Mouse (Mus musculus) layer of hippocampus, adult 2 months (tissue): ENCODE data around the gene Alkbh3. TPM values are rescaled to one million over a fixed set of nuclear protein-coding genes. Genes with fewer than 3 reads are reported as not detected.
A peak's percentile ranks its signal among the peaks of the same experiment; 100 is the strongest.

ENCODE experiments used
- DNase-seq, 2 experiments: peaks; one replicate each; pipeline ENCODE4 v3.0.0; 2022; ENCODE audit warnings: low spot score in 2 of 2
- H3K27ac ChIP-seq: fragments of 200-600 bp; 2 replicates; pipeline ENCODE4 v1.8.1; 2022
- H3K4me3 ChIP-seq: fragments of 200-600 bp; 2 replicates; pipeline ENCODE4 v1.8.1; 2022; ENCODE audit warnings: mild to moderate bottlenecking
- CTCF ChIP-seq: fragments of 200-600 bp; conservative IDR thresholded peaks from 2 replicates; pipeline ENCODE4 v1.8.1; 2022; ENCODE audit warnings: antibody characterized with exemption, mild to moderate bottlenecking, moderate library complexity
- total RNA-seq, 2 experiments: library from RNA; stranded (reverse); gene quantifications; 2 replicates each; pipeline ENCODE4 v1.2.3; 2021

Gene Alkbh3
- total RNA-seq, 2 experiments from 2014 or later, result 22.7 to 28.1 TPM

DNA sequence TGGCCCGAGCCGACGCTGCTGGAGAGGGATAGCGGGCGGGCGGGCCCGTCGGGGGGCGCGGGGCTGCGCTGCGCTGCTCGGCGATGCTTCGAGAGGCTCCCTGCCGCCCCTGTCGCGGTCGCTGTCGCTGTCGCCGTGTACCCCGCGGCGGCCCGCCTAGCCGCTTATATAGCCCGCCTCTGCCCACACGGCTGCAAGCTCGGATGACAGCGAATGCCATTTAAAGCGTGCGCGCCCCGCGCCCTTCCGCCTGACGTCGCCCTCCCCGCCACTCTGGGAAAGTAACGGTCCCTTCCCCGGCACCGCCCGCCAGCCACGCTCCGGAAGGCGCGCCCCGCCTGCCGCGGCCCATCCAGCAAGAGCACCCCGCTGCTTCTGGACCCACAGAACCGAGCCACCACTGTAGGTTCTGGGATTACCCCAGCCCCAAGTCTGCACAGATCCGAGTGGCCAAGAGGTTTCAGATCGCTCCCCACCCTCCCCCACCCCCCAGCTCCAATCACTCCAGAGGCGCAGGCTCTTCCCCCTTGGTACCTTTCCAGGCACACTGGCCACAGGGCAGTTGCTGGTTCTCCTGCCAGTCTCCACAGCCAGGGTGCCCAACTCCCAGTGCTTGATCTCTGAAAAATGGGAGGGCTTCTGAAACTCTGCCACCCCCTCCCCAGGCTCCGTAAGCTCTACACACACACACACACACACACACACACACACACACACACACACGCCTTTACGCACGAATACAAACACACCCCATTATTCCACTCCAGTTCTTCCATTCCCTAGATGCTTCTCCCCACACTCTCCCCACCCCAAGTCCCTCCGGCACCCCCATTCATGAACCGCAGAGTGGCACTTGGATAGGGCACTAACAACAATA lies 53.5 kb downstream of the Alkbh3 start, which contains the start of gene Gm13889:
Gm13889 (minus strand) TSS at position 294 of the 877 bp plus-strand sequence.
- H3K27ac ChIP-seq, result peak within 1 kb of the TSS; percentile 97
- peak; percentile 87 to 88 for DNase-seq
- H3K4me3 ChIP-seq, result peak within 1 kb of the TSS; percentile 91
- no peak for TF ChIP-seq CTCF

DNA sequence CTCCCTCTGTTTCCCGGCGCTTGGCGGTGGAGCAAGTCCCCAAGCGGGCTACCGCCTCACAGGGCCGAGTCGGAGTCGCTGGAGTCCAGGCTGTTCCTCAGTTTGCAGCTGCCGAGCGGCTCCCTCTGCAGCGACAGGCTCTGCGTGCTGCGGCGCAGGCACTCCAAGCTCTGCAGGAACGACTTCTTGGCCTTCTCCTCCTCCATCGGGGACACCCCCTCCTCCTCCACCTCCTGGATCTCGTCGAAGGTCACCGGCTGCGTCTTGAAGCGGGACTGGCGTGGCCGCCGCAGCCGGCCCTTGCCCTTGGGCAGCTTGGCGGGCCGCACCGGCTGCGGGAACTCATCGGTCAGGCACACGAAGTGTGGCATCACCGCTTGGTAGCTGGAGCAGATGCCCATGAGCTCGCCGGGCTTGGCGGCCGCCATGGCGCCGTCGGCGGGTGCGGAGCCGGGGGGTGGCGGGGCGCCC lies 54.2 kb downstream of the Alkbh3 start:
- Histone ChIP-seq H3K27ac (peak overlapping the region; percentile 97), H3K4me3 (peak overlapping the region; percentile 91)
- DNase-seq, result peak in 1 of 2 experiments; percentile 36
- TF ChIP-seq CTCF, result no peak

DNA sequence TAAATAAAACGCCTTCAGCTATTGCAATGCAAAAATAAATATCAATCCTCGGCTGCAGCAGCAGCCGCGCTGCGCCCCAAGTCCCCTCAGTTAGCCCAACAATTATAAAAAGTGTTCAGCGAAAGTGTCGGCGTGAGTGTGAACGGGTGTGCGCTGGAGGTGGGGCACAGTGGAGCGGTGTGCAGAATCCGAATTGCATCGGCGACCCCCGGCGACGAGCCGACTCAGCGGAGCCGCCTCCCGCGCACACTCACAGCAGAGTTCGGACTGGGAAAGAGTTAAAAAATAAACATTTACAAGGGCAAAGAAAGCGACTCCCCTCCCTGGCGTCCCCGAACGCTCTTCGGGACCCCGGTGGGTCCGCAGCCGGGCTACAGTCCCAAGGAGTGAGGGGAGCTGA lies 54.7 kb downstream of the Alkbh3 start:
- H3K27ac ChIP-seq, result peak overlapping the region; percentile 97
- no peak for TF ChIP-seq CTCF
- DNase-seq, result no peak
- peak overlapping the region; percentile 91 for H3K4me3 ChIP-seq

DNA sequence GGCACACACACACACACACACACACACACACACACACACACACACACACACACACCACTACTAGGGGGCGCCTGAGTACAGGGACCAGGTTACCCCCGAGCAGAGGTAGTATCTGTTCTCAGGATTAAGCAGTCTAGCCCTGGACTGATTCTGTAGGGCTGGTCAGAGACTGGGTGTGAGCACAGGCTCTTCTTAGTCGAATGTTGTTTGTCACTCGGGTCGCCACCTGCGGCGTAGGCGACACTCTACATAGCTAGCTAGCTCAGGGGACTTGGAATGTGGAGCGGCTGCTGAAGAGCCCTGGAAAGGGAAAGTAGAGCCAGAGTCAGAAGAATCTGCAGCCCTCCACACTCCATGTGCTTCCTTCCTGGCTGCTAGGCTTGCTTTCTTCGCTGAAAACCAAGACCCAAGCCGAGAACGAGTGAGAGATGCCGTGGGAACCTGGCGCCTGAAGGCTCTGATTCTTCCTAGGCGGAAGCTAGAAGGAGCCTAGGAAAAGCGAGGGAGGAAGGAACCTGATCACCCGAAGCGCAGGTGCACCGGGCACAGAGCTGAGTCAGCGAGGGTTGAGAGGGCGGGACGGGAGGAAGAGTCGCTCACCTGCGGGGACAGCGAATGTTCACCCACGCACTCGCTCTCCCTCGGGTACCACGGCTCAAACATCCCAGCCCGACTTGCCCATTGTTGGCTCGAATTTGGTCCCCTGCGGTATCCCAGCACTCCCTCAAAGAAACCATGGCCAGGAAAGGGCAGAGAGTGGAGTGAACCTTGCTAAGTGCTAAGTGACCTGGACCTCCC lies 55.6 kb downstream of the Alkbh3 start:
- 0 out of 2 replicates have a peak, but pooled peaks have one; percentile 4 for TF ChIP-seq CTCF
- peak in 1 of 2 experiments; percentile 44 for DNase-seq
- Histone ChIP-seq H3K27ac (peak overlapping the region; percentile 97), H3K4me3 (peak overlapping the region; percentile 91)

DNA sequence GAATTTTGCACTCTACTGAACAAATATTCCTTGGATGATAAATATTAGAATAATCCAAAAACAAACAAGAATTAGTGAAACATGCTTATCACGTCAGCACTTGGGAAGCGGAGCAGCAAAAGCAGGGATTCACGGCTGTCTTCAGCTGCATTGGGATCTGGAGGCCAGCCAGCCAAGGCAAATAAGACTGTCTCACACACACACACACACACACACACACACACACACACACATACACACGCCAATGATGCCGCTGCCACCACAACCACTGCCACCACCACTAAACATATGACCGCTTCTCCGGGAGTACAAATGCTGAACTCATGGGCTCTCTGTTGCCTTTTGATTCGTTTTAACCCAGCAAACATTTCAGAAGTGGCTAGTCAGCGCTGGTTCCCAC lies 56.9 kb downstream of the Alkbh3 start:
- no peak for TF ChIP-seq CTCF

DNA sequence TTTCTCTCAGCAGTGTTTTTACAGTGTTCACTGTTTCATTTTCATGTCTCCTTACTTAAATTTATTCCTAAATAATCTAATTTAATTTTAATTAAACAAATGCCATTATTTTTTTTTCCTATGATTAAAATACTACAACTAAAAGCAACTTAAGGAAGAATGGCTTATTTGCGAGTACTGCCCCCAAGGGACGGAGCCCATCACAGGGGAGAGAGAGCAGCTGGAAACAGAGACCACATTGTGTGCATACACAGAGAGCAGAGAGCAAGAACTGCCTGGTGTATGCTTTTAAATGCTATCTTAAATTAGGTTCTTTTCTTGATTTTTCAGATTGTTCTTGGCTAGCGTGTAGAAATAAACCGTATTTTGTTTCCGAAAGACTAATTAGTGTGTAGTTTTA lies 63.6 kb downstream of the Alkbh3 start:
- DNase-seq, result no peak
- Histone ChIP-seq H3K27ac (no peak overlapping the region), H3K4me3 (no peak overlapping the region)
- 0 out of 2 replicates have a peak, but pooled peaks have one; percentile 4 for TF ChIP-seq CTCF

More for the DNA sequence above, 56.9 kb downstream of the Alkbh3 start:
- no peak for DNase-seq
- Histone ChIP-seq H3K4me3 (no peak overlapping the region), H3K27ac (peak overlapping the region; percentile 74; the same call in 1 of the 2 replicates)

DNA sequence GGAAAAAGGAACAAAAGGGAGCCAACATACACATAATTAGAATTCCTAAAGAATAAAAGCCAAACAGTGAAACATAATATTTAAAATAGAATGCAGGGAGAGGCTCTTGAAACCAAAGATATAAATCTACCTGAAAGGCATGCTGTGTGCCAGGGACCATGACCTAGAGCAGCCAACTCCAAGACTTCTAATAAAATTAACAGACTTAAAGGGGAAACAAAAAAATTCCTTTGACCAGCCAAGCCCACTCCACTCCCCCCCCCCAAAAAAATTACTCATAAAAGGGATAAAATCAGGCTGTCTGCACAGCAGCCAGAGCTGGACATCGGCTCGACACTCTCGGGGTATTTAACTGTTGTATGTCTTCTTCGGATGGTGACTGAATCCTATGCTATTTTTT lies 65.8 kb downstream of the Alkbh3 start:
- Histone ChIP-seq H3K27ac (no peak overlapping the region), H3K4me3 (no peak overlapping the region)
- DNase-seq, result no peak
- no peak for TF ChIP-seq CTCF

DNA sequence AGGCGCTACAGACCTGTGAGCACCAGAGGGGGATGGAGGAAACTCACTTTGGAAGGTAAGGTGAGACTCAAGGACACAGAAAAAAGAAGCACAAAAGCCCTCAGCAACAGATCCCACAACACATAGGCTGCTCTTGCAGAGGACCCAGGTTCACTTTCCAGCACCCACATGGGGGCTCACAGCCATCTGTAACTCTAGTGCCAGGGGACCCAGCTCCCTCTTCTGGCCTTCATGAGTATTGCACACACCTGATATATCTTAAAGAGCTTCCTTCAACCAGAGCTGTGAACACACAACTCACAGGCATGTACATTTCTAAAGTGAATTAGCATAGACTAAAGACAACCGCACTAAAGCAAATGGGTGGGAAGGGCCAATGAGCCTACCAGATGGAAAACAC lies 66.5 kb downstream of the Alkbh3 start:
- peak; percentile 61 for TF ChIP-seq CTCF
- DNase-seq, result no peak
- Histone ChIP-seq H3K4me3 (no peak overlapping the region), H3K27ac (no peak overlapping the region)

DNA sequence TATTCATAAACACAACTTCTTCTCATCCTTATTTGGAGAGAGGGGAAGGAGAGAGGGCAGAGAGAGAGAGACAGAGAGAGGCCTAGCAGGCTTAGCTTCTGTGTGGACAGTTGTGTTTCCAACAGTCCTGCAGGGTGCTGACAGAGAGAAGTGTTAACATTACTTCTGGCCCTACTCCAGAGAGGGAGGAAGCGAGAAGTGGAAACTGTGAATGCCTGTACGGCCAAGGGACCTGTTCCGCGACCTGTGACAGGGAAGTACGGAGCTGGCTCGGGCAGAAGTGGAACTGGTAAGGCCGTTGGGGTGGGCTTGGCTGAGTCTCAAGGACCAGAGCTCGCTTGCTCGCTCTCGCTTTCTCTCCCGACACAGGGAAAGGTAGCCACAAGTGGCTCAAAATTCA lies 68.9 kb downstream of the Alkbh3 start:
- Histone ChIP-seq H3K4me3 (no peak overlapping the region), H3K27ac (peak overlapping the region; percentile 59)
- no peak for TF ChIP-seq CTCF
- DNase-seq, result no peak

DNA sequence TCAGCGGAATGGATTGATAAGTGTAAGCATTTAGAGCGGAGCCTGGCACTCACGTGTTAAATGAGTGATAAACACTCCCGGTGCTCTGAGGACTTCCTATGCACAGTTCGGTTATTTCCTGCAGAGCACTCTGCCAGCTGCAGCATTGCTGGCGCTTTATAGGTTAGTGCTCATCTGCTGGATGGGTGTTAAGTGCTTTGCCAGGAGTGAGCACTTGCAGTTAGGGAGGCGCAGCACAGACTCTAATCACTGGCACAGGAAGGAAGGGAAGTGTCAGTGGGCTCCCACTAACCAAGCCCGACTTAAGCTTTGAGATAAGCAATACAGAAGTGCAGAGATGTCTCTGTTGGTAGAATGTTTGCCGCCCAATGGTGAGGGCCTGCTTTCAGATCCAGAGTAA lies 72.1 kb downstream of the Alkbh3 start:
- H3K27ac ChIP-seq, result no peak overlapping the region
- no peak for TF ChIP-seq CTCF
- no peak overlapping the region for H3K4me3 ChIP-seq
- DNase-seq, result no peak

Other genes with a start within 250 kb of the Alkbh3 start
- 10 to 100 TPM; 50.9 to 52.8 TPM for gene Ext2, start 188.2 kb downstream of the Alkbh3 start, total RNA-seq
- gene Accs, start 160.9 kb downstream of the Alkbh3 start, total RNA-seq, result 1 to 10 TPM; 3.0 to 3.5 TPM
- under 1 TPM in 1 of 2 experiments, not detected in 1; 0.54 TPM for gene Accsl, start 141.7 kb downstream of the Alkbh3 start, total RNA-seq
- 10 to 100 TPM; 50.5 to 51.2 TPM for gene Gm13889, start 53.6 kb downstream of the Alkbh3 start, total RNA-seq
- not detected for gene Gm27027, start 14.5 kb downstream of the Alkbh3 start, total RNA-seq
- 10 to 100 TPM; 65.2 to 66.5 TPM for gene Hsd17b12, start 147.2 kb upstream of the Alkbh3 start, total RNA-seq